Mouse (Mus musculus): ENCODE data around the gene Znrf1. TPM values are rescaled to one million over a fixed set of nuclear protein-coding genes. Genes with fewer than 3 reads are reported as not detected.

Znrf1 gene
- polyA plus RNA-seq, 1 experiment = 124 TPM

DNA sequence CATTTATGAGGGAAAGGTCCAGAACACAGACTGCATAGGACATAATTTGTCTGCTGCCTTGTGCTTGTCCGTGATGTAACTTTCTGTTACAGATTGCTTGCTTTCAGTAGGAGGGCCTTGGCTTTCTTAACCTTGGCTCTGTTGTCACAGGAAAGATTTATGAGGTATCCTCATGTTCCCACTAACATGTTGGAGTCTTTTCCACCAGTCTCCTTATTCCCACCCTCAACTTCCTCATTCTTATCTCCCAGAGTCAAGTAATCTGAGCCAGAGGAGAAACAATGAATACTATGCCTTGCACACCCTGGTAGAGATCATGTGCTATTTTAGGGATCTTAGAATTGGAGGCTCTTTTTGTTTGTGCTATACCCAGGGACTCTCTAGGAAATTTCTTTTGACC is 61.4 kb downstream of the Znrf1 start:
- no peak overlapping the region for H3K4me3 ChIP-seq (replicated peaks; ENCODE audit: control insufficient read depth, low read depth, low read length)
- H3K4me1 ChIP-seq (ENCODE audit: control insufficient read depth, insufficient read depth, low read length) = peaks cover 13% of the 10 kb centered on the region
- TF ChIP-seq CTCF (IDR thresholded peaks at IDR 0.05; ENCODE audit: control insufficient read depth, insufficient read depth, low read length) (no peak), POLR2A (IDR thresholded peaks at IDR 0.05; ENCODE audit: borderline replicate concordance, control insufficient read depth, low read depth, low read length) (no peak)
- no peak overlapping the region for H3K27ac ChIP-seq (ENCODE audit: control insufficient read depth, insufficient read depth, low read depth, low read length, poor library complexity)
- 14% methylated on average over 1 of the region's 1 CpGs for WGBS

DNA sequence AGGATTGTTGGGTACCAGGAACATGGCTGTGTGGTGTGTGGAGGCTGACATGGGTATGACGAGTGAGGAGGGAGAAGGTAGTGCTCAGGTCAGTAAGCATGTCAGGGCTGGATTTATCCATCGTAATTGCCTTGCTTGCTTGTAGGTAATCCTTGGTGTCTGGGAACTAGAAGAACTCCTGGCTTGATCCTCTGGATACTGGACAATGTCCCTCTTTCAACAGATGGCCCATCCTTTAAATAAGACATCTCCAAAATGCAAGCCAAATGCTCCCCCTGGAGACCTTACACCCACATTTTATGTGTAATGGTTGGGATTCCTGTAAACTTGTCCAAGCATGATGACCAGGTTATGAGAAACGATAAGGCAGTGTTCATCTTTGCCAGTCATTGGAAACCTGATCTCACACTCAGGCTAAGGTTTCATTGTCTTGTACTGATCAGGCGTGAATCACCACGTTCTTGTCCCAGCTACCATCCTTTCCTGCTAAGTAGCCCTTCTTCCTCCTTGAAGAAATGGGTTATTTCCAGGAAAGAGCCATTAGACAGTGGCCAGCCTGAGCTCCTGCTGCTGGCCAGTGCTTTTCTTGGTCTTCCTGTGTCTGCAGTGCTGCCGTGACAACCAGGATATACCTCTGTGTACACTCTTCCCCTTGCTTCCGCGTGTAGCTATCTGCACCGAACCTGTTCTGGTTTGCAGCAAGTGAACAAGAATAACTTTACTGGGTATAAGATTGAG is 64.0 kb downstream of the Znrf1 start:
- WGBS = 40% methylated on average over 9 of the region's 9 CpGs
- H3K27ac ChIP-seq (ENCODE audit: control insufficient read depth, insufficient read depth, low read depth, low read length, poor library complexity) = no peak overlapping the region
- H3K4me1 ChIP-seq (ENCODE audit: control insufficient read depth, insufficient read depth, low read length) = peaks cover 5% of the 10 kb centered on the region; the same call in 1 of the 2 replicates
- H3K4me3 ChIP-seq (replicated peaks; ENCODE audit: control insufficient read depth, low read depth, low read length) = no peak overlapping the region
- TF ChIP-seq POLR2A (IDR thresholded peaks at IDR 0.05; ENCODE audit: borderline replicate concordance, control insufficient read depth, low read depth, low read length) (no peak), CTCF (IDR thresholded peaks at IDR 0.05; ENCODE audit: control insufficient read depth, insufficient read depth, low read length) (no peak)

DNA sequence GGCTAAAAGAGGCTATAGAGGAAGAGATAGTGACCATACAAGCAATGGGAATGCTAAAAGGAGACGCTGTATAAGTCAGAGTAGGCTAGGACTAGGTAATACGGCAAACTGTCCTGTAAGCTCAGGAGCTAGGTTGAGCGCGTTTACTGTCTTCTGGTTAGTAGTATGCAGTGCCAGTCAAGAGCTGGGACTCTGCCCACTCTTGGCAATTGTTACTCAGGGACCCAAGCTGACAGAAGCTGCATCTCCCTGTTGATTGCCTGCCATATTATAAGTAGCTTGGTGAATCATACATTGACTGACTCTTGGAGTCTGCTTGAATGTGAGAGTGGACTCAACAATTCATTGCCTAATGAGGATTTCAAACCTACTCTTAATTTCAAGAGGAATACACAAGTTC is 66.2 kb downstream of the Znrf1 start:
- TF ChIP-seq POLR2A (IDR thresholded peaks at IDR 0.05; ENCODE audit: borderline replicate concordance, control insufficient read depth, low read depth, low read length) (no peak), CTCF (IDR thresholded peaks at IDR 0.05; ENCODE audit: control insufficient read depth, insufficient read depth, low read length) (no peak)
- 90% methylated on average over 4 of the region's 4 CpGs for WGBS
- Histone ChIP-seq H3K27ac (ENCODE audit: control insufficient read depth, insufficient read depth, low read depth, low read length, poor library complexity) (no peak overlapping the region), H3K4me1 (ENCODE audit: control insufficient read depth, insufficient read depth, low read length) (peaks cover 1% of the 10 kb centered on the region; the same call in 1 of the 2 replicates), H3K4me3 (replicated peaks; ENCODE audit: control insufficient read depth, low read depth, low read length) (no peak overlapping the region)

DNA sequence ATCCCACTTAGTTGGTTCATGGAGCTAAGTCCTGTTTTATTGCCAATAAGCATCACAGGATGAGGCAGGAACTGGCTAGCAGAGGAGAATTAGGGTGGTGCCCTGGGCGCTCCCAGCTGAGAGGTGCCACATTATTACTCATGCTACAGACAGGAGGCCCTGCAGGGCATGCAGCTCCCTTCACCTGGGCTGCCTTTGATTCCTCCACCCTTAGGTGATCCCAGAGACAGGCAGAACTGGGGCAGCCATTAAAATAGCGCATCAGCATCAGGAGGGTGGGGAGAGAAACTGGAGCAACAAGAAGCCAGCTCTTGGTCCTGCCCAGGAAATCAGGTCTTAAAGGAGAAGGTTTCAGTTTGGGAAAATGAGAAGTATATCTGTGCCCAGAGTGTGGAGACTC is 69.1 kb downstream of the Znrf1 start:
- Histone ChIP-seq H3K4me3 (replicated peaks; ENCODE audit: control insufficient read depth, low read depth, low read length) (no peak overlapping the region), H3K4me1 (ENCODE audit: control insufficient read depth, insufficient read depth, low read length) (peaks cover 1% of the 10 kb centered on the region; the same call in 1 of the 2 replicates), H3K27ac (ENCODE audit: control insufficient read depth, insufficient read depth, low read depth, low read length, poor library complexity) (no peak overlapping the region)
- TF ChIP-seq POLR2A (IDR thresholded peaks at IDR 0.05; ENCODE audit: borderline replicate concordance, control insufficient read depth, low read depth, low read length) = no peak
- 83% methylated on average over 2 of the region's 2 CpGs for WGBS

DNA sequence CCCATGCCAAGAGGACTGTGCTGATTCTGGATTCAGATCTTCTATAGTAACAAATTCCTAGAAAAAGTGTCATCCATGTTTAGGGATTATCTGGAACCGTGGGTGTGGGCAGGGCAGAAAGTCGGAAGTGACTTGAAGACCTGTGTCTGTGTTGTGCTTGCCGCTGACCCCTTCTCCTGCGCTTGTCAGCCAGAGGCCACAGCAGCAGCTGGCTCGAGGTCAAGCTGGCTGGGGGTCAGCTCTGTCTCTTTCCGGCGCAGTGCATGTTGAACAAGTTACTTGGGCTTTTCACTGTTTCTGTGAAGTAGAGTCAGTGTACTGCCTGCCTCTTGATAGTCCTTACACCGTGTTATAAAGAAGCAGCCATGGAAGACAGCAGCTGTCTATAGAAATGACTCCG is 71.1 kb downstream of the Znrf1 start:
- no peak overlapping the region for H3K27ac ChIP-seq (ENCODE audit: control insufficient read depth, insufficient read depth, low read depth, low read length, poor library complexity)
- 91% methylated on average over 9 of the region's 9 CpGs for WGBS
- TF ChIP-seq POLR2A (IDR thresholded peaks at IDR 0.05; ENCODE audit: borderline replicate concordance, control insufficient read depth, low read depth, low read length) (no peak), CTCF (IDR thresholded peaks at IDR 0.05; ENCODE audit: control insufficient read depth, insufficient read depth, low read length) (no peak)
- H3K4me1 ChIP-seq (ENCODE audit: control insufficient read depth, insufficient read depth, low read length) = no peaks in the 10 kb centered on the region
- H3K4me3 ChIP-seq (replicated peaks; ENCODE audit: control insufficient read depth, low read depth, low read length) = no peak overlapping the region

DNA sequence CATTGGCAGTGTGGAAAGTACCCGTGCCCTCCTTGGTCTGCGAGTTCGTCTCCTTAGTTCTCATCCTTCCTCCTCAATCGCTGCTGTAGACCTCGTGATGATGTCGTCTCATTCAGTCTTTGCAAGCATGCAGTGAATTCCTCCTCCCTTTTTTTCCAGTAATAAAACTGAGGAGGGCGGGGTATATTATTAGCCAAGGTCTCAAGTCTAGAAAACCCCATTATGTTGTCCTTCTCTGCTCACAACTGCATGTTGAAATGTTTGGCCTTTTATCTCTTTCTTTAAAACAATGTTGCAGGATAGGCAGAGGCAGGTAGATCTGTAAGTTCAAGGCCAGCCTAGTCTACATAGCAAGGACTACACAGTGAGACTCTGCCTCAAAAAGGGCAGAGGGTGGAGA is 71.5 kb downstream of the Znrf1 start:
- WGBS = 92% methylated on average over 7 of the region's 7 CpGs
- Histone ChIP-seq H3K4me1 (ENCODE audit: control insufficient read depth, insufficient read depth, low read length) (no peaks in the 10 kb centered on the region), H3K4me3 (replicated peaks; ENCODE audit: control insufficient read depth, low read depth, low read length) (no peak overlapping the region), H3K27ac (ENCODE audit: control insufficient read depth, insufficient read depth, low read depth, low read length, poor library complexity) (no peak overlapping the region)
- TF ChIP-seq POLR2A (IDR thresholded peaks at IDR 0.05; ENCODE audit: borderline replicate concordance, control insufficient read depth, low read depth, low read length) (no peak), CTCF (IDR thresholded peaks at IDR 0.05; ENCODE audit: control insufficient read depth, insufficient read depth, low read length) (no peak)

DNA sequence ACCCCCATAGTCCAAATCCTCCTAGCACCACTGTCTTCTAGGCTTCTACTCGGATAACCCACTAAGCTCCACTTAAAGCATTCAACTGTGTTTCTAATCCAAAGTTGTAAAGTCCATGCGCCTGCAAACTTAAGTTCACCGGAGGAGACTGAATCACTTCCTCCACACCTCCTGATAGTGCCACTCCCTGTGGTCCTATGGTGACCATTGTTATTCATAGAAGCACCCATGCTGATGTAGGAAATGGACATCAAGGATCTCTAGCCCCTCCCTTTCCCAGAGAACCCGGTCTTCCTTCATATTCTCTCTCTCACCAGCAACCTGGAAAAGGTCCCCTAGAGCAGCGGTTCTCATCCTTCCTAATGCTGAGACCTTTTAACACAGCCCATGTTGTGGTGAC is 77.3 kb downstream of the Znrf1 start:
- no peak overlapping the region for H3K27ac ChIP-seq (ENCODE audit: control insufficient read depth, insufficient read depth, low read depth, low read length, poor library complexity)
- H3K4me1 ChIP-seq (ENCODE audit: control insufficient read depth, insufficient read depth, low read length) = peaks cover 1% of the 10 kb centered on the region; the same call in 1 of the 2 replicates
- H3K4me3 ChIP-seq (replicated peaks; ENCODE audit: control insufficient read depth, low read depth, low read length) = no peak overlapping the region
- TF ChIP-seq CTCF (IDR thresholded peaks at IDR 0.05; ENCODE audit: control insufficient read depth, insufficient read depth, low read length) (no peak), POLR2A (IDR thresholded peaks at IDR 0.05; ENCODE audit: borderline replicate concordance, control insufficient read depth, low read depth, low read length) (no peak)
- WGBS = 81% methylated on average over 5 of the region's 5 CpGs

DNA sequence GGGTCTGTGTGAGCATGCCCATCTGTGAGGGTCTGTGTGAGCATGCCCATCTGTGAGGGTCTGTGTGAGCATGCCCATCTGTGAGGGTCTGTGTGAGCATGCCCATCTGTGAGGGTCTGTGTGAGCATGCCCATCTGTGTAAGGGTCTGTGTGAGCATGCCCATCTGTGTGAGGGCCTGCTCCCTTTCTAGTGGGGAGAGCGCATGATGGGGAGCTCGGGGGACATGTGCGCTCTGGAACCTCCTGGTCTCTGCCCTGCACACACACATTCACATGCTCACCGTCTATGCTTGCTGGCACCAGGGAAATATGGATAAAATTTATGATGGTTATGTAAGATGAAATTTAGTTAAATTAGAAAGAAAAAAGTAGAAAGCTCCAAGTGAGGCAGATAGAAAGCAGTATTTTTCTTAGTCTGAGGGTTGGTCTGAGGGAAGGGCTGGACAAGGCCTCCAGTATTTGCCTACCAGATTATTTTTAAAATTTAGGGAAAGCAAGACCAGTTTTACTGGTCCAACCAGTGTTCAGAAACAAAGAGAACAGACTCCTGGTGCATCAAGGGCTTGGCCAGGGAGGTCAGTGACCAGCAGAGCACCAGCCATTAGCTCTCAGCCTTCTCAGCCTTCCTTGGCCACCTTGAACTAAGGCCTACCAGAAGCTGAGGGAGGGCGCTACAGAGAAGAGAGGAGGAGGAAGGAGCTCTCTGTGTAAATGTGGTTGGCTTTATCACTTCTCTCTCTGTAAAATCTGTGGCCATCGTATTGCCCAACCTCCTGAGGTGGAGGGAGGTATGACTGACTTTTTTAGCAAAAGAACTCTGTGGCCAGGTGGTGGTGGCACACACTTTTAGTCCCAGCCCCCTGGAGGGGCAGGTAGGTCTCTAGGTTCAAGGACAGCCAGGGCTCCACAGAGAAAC is 79.1 kb downstream of the Znrf1 start:
- Histone ChIP-seq H3K4me3 (replicated peaks; ENCODE audit: control insufficient read depth, low read depth, low read length) (no peak overlapping the region), H3K4me1 (ENCODE audit: control insufficient read depth, insufficient read depth, low read length) (peaks cover 1% of the 10 kb centered on the region; the same call in 1 of the 2 replicates), H3K27ac (ENCODE audit: control insufficient read depth, insufficient read depth, low read depth, low read length, poor library complexity) (no peak overlapping the region)
- TF ChIP-seq POLR2A (IDR thresholded peaks at IDR 0.05; ENCODE audit: borderline replicate concordance, control insufficient read depth, low read depth, low read length) = no peak
- TF ChIP-seq CTCF (IDR thresholded peaks at IDR 0.05; ENCODE audit: control insufficient read depth, insufficient read depth, low read length) = no peak
- WGBS = 58% methylated on average over 6 of the region's 6 CpGs
